28 mouse cellular contexts compared by ENCODE assay signal in genomic region chr17:79259691-79260090, GRCm38 (mm10).
DNase-seq lines count a peak whose midpoint lies in the region; ATAC-seq and TF ChIP-seq lines count a peak whose summit lies in the region.
"Had no signal": no experiment of that assay in that cellular context is flagged by ENCODE, and none has a peak within 500 bp of the region (broad histone marks: within the 10 kb centered on the region; RNA-seq: fewer than 3 reads in every experiment).

No protein-coding gene starts in this region.

- H3K4me3 ChIP-seq in embryonic facial prominence, embryonic 14.5 days (ENCODE audit: low read depth, low read length), result no peak overlapping the region
- H3K4me3 ChIP-seq in embryonic facial prominence, embryonic 10.5 days, result no peak overlapping the region
- no peak overlapping the region for H3K4me3 ChIP-seq in limb, embryonic 14.5 days (replicated peaks; ENCODE audit: low read length)
- H3K4me3 ChIP-seq: embryonic facial prominence, embryonic 12.5 days; forebrain, embryonic 10.5 days; heart, embryonic 10.5 days; heart, embryonic 15.5 days; hindbrain, embryonic 12.5 days; left cerebral cortex, adult 2 months; neural tube, embryonic 15.5 days; stomach, embryonic 15.5 days had no signal

- TF ChIP-seq POLR2A in limb, embryonic 14.5 days (IDR thresholded peaks at IDR 0.05; ENCODE audit: borderline replicate concordance, extremely low read depth, insufficient read depth, insufficient read length), result no peak

- no peak for ATAC-seq in embryonic facial prominence, embryonic 14.5 days (ENCODE audit: low read depth)
- 0 out of 2 replicates have a peak, but pooled peaks have one; percentile 41 for ATAC-seq in limb, embryonic 14.5 days (ENCODE audit: low FRiP score, low read depth)
- ATAC-seq: intestine, embryonic 16.5 days; lung, postnatal 0 days had no signal

- WGBS in embryonic facial prominence, embryonic 14.5 days, result 25% methylated on average over 5 of the region's 5 CpGs
- 57% methylated on average over 5 of the region's 5 CpGs for WGBS in embryonic facial prominence, embryonic 10.5 days
- 14% methylated on average over 5 of the region's 5 CpGs for WGBS in limb, embryonic 14.5 days

- no peaks in the 10 kb centered on the region for H3K27me3 ChIP-seq in embryonic facial prominence, embryonic 14.5 days (replicated peaks; ENCODE audit: control insufficient read depth, insufficient read depth, low read length)
- H3K27me3 ChIP-seq in embryonic facial prominence, embryonic 10.5 days (replicated peaks; ENCODE audit: low read depth, poor library complexity, severe bottlenecking), result no peaks in the 10 kb centered on the region
- H3K27me3 ChIP-seq in limb, embryonic 14.5 days (ENCODE audit: control insufficient read depth, insufficient read depth, low read length), result no peaks in the 10 kb centered on the region
- H3K27me3 ChIP-seq: embryonic facial prominence, embryonic 12.5 days; heart, embryonic 15.5 days; hindbrain, embryonic 12.5 days; neural tube, embryonic 15.5 days; stomach, embryonic 15.5 days had no signal

- H3K4me1 ChIP-seq in embryonic facial prominence, embryonic 14.5 days (ENCODE audit: control insufficient read depth, insufficient read depth, low read length), result no peaks in the 10 kb centered on the region
- H3K4me1 ChIP-seq in embryonic facial prominence, embryonic 10.5 days, result 0 out of 2 replicates have a peak, but pooled peaks cover 8% of the 10 kb centered on the region
- peaks cover 8% of the 10 kb centered on the region; the same call in 1 of the 2 replicates for H3K4me1 ChIP-seq in limb, embryonic 14.5 days (ENCODE audit: control insufficient read depth, insufficient read depth, low read length)
- H3K4me1 ChIP-seq: embryonic facial prominence, embryonic 12.5 days; forebrain, embryonic 10.5 days; heart, embryonic 10.5 days; hindbrain, embryonic 12.5 days; stomach, embryonic 15.5 days had no signal

- DNase-seq in embryonic facial prominence, embryonic 14.5 days (ENCODE audit: low spot score), result peak; percentile 52
- DNase-seq in embryonic facial prominence, embryonic 10.5 days (ENCODE audit: low spot score), result no peak
- peak; percentile 62 for DNase-seq in left cerebral cortex, postnatal 4 days
- DNase-seq in left cerebral cortex, adult 9 months (ENCODE audit: low spot score in 2 of 2), result no peak
- peak; percentile 18 for DNase-seq in forelimb bud, embryonic 11.5 days (ENCODE audit: low read depth, low spot score)
- DNase-seq in limb, embryonic 14.5 days (ENCODE audit: low spot score), result peak; percentile 67
- DNase-seq: adrenal gland, postnatal 25 days; B cell, adult 2 months; cerebellum, adult 8-10 months; gastrocnemius, postnatal 25 days; kidney, adult 8-10 months; layer of hippocampus, adult 9-11 months; midbrain, embryonic 14.5 days; retina, postnatal 1 day; right cerebral cortex, postnatal 14 days had no signal

- no peaks in the 10 kb centered on the region for H3K9me3 ChIP-seq in embryonic facial prominence, embryonic 14.5 days (ENCODE audit: control insufficient read depth, low read length)
- H3K9me3 ChIP-seq in embryonic facial prominence, embryonic 10.5 days, result no peaks in the 10 kb centered on the region
- no peaks in the 10 kb centered on the region for H3K9me3 ChIP-seq in limb, embryonic 14.5 days (ENCODE audit: control insufficient read depth, low read length)
- H3K9me3 ChIP-seq: embryonic facial prominence, embryonic 12.5 days; forebrain, embryonic 10.5 days; heart, embryonic 10.5 days; heart, embryonic 15.5 days; hindbrain, embryonic 12.5 days; neural tube, embryonic 15.5 days; stomach, embryonic 15.5 days had no signal

- intact Hi-C loops in left cerebral cortex, postnatal 4 days (cut with DNase I), result loop anchor here (2.0 kb wide), 1 partner anchor 27 kb away; no protein-coding TSS in a partner anchor

- H3K4me2 ChIP-seq in embryonic facial prominence, embryonic 14.5 days (ENCODE audit: low read depth, low read length), result no peak overlapping the region
- no peak overlapping the region for H3K4me2 ChIP-seq in limb, embryonic 14.5 days (replicated peaks; ENCODE audit: low read depth, low read length, severe bottlenecking)
- H3K4me2 ChIP-seq: embryonic facial prominence, embryonic 12.5 days; heart, embryonic 15.5 days; hindbrain, embryonic 12.5 days; liver, embryonic 11.5 days; neural tube, embryonic 15.5 days; stomach, embryonic 15.5 days had no signal

- H3K36me3 ChIP-seq in embryonic facial prominence, embryonic 14.5 days (ENCODE audit: control insufficient read depth, insufficient read depth, low read length), result no peaks in the 10 kb centered on the region
- H3K36me3 ChIP-seq in embryonic facial prominence, embryonic 10.5 days (replicated peaks), result no peaks in the 10 kb centered on the region
- no peaks in the 10 kb centered on the region for H3K36me3 ChIP-seq in limb, embryonic 14.5 days (ENCODE audit: control insufficient read depth, insufficient read depth, low read length)
- H3K36me3 ChIP-seq: embryonic facial prominence, embryonic 12.5 days; forebrain, embryonic 10.5 days; heart, embryonic 10.5 days; heart, embryonic 15.5 days; hindbrain, embryonic 12.5 days; neural tube, embryonic 15.5 days; stomach, embryonic 15.5 days had no signal

- H3K27ac ChIP-seq in embryonic facial prominence, embryonic 14.5 days (replicated peaks; ENCODE audit: low read depth, low read length), result no peak overlapping the region
- H3K27ac ChIP-seq in embryonic facial prominence, embryonic 10.5 days (replicated peaks), result no peak overlapping the region
- no peak overlapping the region for H3K27ac ChIP-seq in limb, embryonic 14.5 days (replicated peaks; ENCODE audit: low read depth, low read length)
- H3K27ac ChIP-seq: embryonic facial prominence, embryonic 12.5 days; forebrain, embryonic 10.5 days; heart, embryonic 10.5 days; heart, embryonic 15.5 days; hindbrain, embryonic 12.5 days; kidney, postnatal 0 days; left cerebral cortex, adult 2 months; macrophage; neural tube, embryonic 15.5 days; stomach, embryonic 15.5 days had no signal

- no peak overlapping the region; the same call in 1 of the 2 replicates for H3K9ac ChIP-seq in embryonic facial prominence, embryonic 14.5 days (ENCODE audit: low read depth, low read length)
- H3K9ac ChIP-seq in limb, embryonic 14.5 days (ENCODE audit: low read depth, low read length, severe bottlenecking), result no peak overlapping the region
- H3K9ac ChIP-seq: embryonic facial prominence, embryonic 12.5 days; heart, embryonic 15.5 days; hindbrain, embryonic 12.5 days; neural tube, embryonic 15.5 days; stomach, embryonic 15.5 days had no signal

Comparison
In these comparisons a context has a peak if more than half of its experiments do, and no peak if none do; other contexts are left out.
1. DNase-seq: peak in embryonic facial prominence, embryonic 14.5 days (single experiment), left cerebral cortex, postnatal 4 days (single experiment), forelimb bud, embryonic 11.5 days (single experiment) and limb, embryonic 14.5 days (single experiment); none in embryonic facial prominence, embryonic 10.5 days (single experiment) and left cerebral cortex, adult 9 months (0 of 2).